Mouse (Mus musculus) ovary, postnatal 10 days (tissue): Measurements from ENCODE around the gene Rgs12.

Source experiments
- DNase-seq: peaks from one replicate; pipeline ENCODE4 v3.0.0; 2022; ENCODE audit warnings: low spot score

The Rgs12 gene

DNA sequence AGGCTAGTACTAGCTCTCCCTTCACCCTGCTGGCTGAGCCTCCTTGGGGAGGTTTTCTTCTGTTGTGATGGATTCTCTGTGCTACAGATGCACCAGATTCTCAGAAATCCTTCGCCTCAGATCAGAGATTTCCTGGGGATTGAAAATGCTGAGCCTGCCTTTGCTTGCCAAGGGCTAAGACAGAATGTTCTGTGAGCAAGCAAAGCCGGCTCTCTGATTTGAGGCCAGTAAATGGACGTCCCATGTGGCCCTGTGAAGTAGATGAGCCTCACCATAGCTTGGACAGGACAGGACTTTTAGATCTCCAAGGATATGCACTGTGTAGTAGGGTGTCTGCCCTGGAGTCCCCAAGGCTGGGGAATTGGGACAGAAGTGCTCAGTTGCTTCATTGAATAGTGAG lies 135.7 kb downstream of the Rgs12 start:
- DNase-seq = no peak

DNA sequence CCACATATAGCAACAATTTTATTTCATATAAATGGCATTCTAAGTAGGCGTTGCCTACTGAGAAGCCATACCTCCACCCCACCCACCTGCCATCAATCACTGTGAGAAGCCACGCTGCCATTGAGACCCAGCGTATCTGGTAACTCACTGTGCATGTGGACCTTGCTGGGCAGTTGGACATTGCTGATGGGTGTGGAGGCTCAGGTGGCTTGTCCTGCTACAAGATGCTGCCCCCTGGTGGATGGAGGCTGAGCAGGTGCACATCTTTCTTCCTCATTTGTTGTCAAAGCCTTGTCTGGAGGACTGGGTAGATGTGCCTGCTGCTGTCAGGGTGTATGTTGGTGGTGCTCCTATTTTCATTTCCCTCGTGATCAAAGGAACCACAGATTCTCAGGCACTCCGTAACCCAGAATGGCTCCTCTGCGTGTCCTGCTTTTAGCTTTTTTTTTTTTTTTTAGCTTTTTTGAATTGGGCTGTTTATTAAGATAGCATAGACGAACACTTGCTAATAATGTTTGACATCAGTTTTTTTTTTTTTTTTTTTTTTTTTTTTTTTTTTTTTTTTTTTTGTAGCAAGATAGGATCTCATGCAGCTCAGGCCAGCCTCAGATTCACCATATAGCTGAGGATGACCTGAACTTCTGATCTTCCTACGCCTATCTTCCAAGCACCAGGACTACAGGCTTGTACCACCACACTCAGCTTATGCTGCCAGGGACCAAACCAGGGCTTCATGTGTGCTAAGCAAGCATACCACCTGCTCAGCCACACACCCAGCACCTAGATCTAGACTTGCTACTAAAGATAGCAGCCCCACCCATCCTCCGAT lies 139.8 kb downstream of the Rgs12 start:
- peak; percentile 27 for DNase-seq
